In genomic region chr8:13465324-13465723, GRCm38 (mm10) we compare ENCODE assay signal across 25 mouse cellular contexts. TPM values are rescaled to one million over a fixed set of nuclear protein-coding genes. Genes with fewer than 3 reads are reported as not detected.
DNase-seq lines count a peak whose midpoint lies in the region; ATAC-seq and TF ChIP-seq lines count a peak whose summit lies in the region.
"Had no signal": no experiment of that assay in that cellular context is flagged by ENCODE, and none has a peak within 500 bp of the region (broad histone marks: within the 10 kb centered on the region; RNA-seq: fewer than 3 reads in every experiment).

No protein-coding gene starts in this region.

- peaks cover 11% of the 10 kb centered on the region for H3K4me1 ChIP-seq in E14TG2a.4 (replicated peaks; ENCODE audit: low read depth, low read length)
- no peaks in the 10 kb centered on the region for H3K4me1 ChIP-seq in midbrain, embryonic 10.5 days
- H3K4me1 ChIP-seq in heart, embryonic 12.5 days (replicated peaks), result no peaks in the 10 kb centered on the region; the same call in 1 of the 2 replicates
- H3K4me1 ChIP-seq: forebrain, embryonic 15.5 days; midbrain, embryonic 13.5 days had no signal

- no peak for ATAC-seq in heart, embryonic 12.5 days (ENCODE audit: insufficient number of reproducible peaks, low FRiP score)
- ATAC-seq: CD4-positive, CD25-positive, alpha-beta regulatory T cell, adult 4 months; forebrain, embryonic 15.5 days; hindbrain, postnatal 0 days; intestine, embryonic 16.5 days; lung, postnatal 0 days; midbrain, embryonic 13.5 days; Patski had no signal

- no peak overlapping the region for H3K9ac ChIP-seq in heart, embryonic 12.5 days
- H3K9ac ChIP-seq: forebrain, embryonic 15.5 days; liver, embryonic 15.5 days; midbrain, embryonic 13.5 days had no signal

- H3K27me3 ChIP-seq in E14TG2a.4 (ENCODE audit: insufficient read depth, low read length), result no peaks in the 10 kb centered on the region
- no peaks in the 10 kb centered on the region for H3K27me3 ChIP-seq in midbrain, embryonic 10.5 days (ENCODE audit: low read depth, poor library complexity, severe bottlenecking)
- peaks cover 8% of the 10 kb centered on the region; the same call in 1 of the 2 replicates for H3K27me3 ChIP-seq in heart, embryonic 12.5 days (replicated peaks)
- H3K27me3 ChIP-seq: forebrain, embryonic 15.5 days; liver, embryonic 15.5 days; midbrain, embryonic 13.5 days; Patski had no signal

- TF ChIP-seq CTCF in E14TG2a.4 (conservative IDR thresholded peaks at IDR 0.05; ENCODE audit: low read length), result no peak

- H3K9me3 ChIP-seq in E14TG2a.4 (ENCODE audit: low read length), result no peaks in the 10 kb centered on the region
- H3K9me3 ChIP-seq in midbrain, embryonic 10.5 days (replicated peaks), result no peaks in the 10 kb centered on the region
- H3K9me3 ChIP-seq in heart, embryonic 12.5 days (replicated peaks), result no peaks in the 10 kb centered on the region
- H3K9me3 ChIP-seq: forebrain, embryonic 15.5 days; liver, embryonic 15.5 days; midbrain, embryonic 13.5 days had no signal

- H3K4me2 ChIP-seq in heart, embryonic 12.5 days, result no peak overlapping the region
- H3K4me2 ChIP-seq: forebrain, embryonic 15.5 days; heart, embryonic 11.5 days; liver, embryonic 15.5 days; midbrain, embryonic 13.5 days had no signal

- no peak overlapping the region for H3K27ac ChIP-seq in midbrain, embryonic 10.5 days (replicated peaks)
- H3K27ac ChIP-seq in heart, embryonic 12.5 days (ENCODE audit: poor library complexity, severe bottlenecking), result no peak overlapping the region
- H3K27ac ChIP-seq: forebrain, embryonic 15.5 days; hindbrain, postnatal 0 days; liver, embryonic 15.5 days; midbrain, embryonic 13.5 days had no signal

- peak; percentile 14 for DNase-seq in embryo, embryonic 11 days
- no peak for DNase-seq in embryo, embryonic 10 days (ENCODE audit: low spot score)
- peak; percentile 60 for DNase-seq in kidney, postnatal 14 days
- no peak for DNase-seq in kidney, adult 18-20 months
- DNase-seq in kidney, postnatal 36 days, result peak; percentile 12 to 35
- no peak for DNase-seq in midbrain, embryonic 10.5 days (ENCODE audit: low spot score)
- DNase-seq: cerebellum, adult 11-12 months; cerebellum, postnatal 10 days; heart, postnatal 10 days; layer of hippocampus, adult 9-11 months; liver; right cerebral cortex, postnatal 14 days; spleen, adult 18-20 months had no signal

- H3K36me3 ChIP-seq in E14TG2a.4 (ENCODE audit: insufficient read depth, low read length), result no peaks in the 10 kb centered on the region
- H3K36me3 ChIP-seq in midbrain, embryonic 10.5 days, result no peaks in the 10 kb centered on the region
- peaks cover 41% of the 10 kb centered on the region for H3K36me3 ChIP-seq in heart, embryonic 12.5 days
- H3K36me3 ChIP-seq: forebrain, embryonic 15.5 days; liver, embryonic 15.5 days; midbrain, embryonic 13.5 days had no signal

- H3K4me3 ChIP-seq in E14TG2a.4 (replicated peaks; ENCODE audit: low read length), result peak overlapping the region; percentile 27; the same call in 1 of the 2 replicates
- H3K4me3 ChIP-seq in midbrain, embryonic 10.5 days, result no peak overlapping the region
- H3K4me3 ChIP-seq in heart, embryonic 12.5 days, result no peak overlapping the region
- H3K4me3 ChIP-seq: forebrain, embryonic 15.5 days; liver, embryonic 15.5 days; midbrain, embryonic 13.5 days had no signal

- WGBS in midbrain, embryonic 10.5 days, result 75% methylated on average over 7 of the region's 7 CpGs
- WGBS in heart, embryonic 12.5 days, result 61% methylated on average over 7 of the region's 7 CpGs

RNA-seq across cellular contexts. Expression of gene Gas6, which starts 29.0 kb away (rescaled TPM):
- 8.9 and 14.6 TPM in 2 replicates for polyA plus RNA-seq in midbrain, embryonic 10.5 days (2016; fragmentation: Nextera tagmentation; extraction: Ambion mirVana)
- polyA plus RNA-seq in heart, embryonic 12.5 days (2016; fragmentation: Nextera tagmentation; extraction: Ambion mirVana), result 57.1 and 60.7 TPM in 2 replicates
- polyA plus RNA-seq: CD4-positive, CD25-positive, alpha-beta regulatory T cell, adult 4 months had no signal

RNA-seq across cellular contexts. Expression of gene Tmem255b, which starts 30.3 kb away (rescaled TPM):
- polyA plus RNA-seq in midbrain, embryonic 10.5 days (2016; fragmentation: Nextera tagmentation; extraction: Ambion mirVana), result 0.10 TPM in 1 of 2 replicates, not detected in the other
- polyA plus RNA-seq in heart, embryonic 12.5 days (2016; fragmentation: Nextera tagmentation; extraction: Ambion mirVana), result 0.38 and 0.53 TPM in 2 replicates
- polyA plus RNA-seq: CD4-positive, CD25-positive, alpha-beta regulatory T cell, adult 4 months; forebrain, embryonic 15.5 days; hindbrain, embryonic 11.5 days; liver, embryonic 15.5 days; midbrain, embryonic 13.5 days had no signal

Comparison
In these comparisons a context has a peak if more than half of its experiments do, and no peak if none do; other contexts are left out.
1. DNase-seq: peak in embryo, embryonic 11 days (single experiment), kidney, postnatal 14 days (single experiment) and kidney, postnatal 36 days (2 of 2); none in embryo, embryonic 10 days (single experiment), kidney, adult 18-20 months (single experiment) and midbrain, embryonic 10.5 days (single experiment).